Comparison of ENCODE assay signal across 23 mouse cellular contexts in the genomic region with DNA sequence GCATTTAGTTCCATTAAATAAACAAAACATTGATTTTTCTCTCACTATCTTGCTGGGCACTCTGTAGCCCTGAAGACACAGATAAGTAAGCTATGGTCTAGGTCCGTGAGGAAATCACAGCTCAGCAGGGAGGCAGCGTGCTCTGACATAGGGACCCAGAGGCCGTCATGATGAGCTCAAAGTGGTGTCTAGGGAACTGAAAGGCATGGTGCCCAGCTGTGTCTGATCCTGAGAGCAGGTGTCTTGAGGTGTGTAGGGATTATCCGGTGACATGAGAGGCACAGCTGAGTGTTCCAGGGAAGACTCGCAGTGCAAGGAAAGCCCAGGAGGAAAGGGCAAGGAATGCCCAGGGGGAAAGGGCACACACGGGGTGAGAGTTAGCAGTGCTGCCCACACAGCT.
"Had no signal": no experiment of that assay in that cellular context is flagged by ENCODE, and none has a peak within 500 bp of the region (broad histone marks: within the 10 kb centered on the region; RNA-seq: fewer than 3 reads in every experiment).

No protein-coding gene starts in this region.

- H3K9ac ChIP-seq: liver, embryonic 13.5 days; liver, embryonic 15.5 days; liver, postnatal 0 days; lung, embryonic 15.5 days; midbrain, embryonic 12.5 days; midbrain, embryonic 15.5 days; neural tube, embryonic 13.5 days; neural tube, embryonic 15.5 days; stomach, embryonic 15.5 days had no signal

- H3K27ac ChIP-seq: liver, embryonic 13.5 days; liver, embryonic 15.5 days; lung, embryonic 15.5 days; macrophage; midbrain, embryonic 12.5 days; midbrain, embryonic 15.5 days; neural tube, embryonic 13.5 days; neural tube, embryonic 15.5 days; stomach, embryonic 15.5 days; stomach, postnatal 0 days had no signal

- ATAC-seq: liver, postnatal 0 days; midbrain, embryonic 15.5 days had no signal

- H3K27me3 ChIP-seq: liver, embryonic 13.5 days; liver, embryonic 15.5 days; lung, embryonic 15.5 days; midbrain, embryonic 12.5 days; midbrain, embryonic 15.5 days; neural tube, embryonic 13.5 days; neural tube, embryonic 15.5 days; stomach, embryonic 15.5 days had no signal

- H3K36me3 ChIP-seq: liver, embryonic 13.5 days; liver, embryonic 15.5 days; lung, embryonic 15.5 days; midbrain, embryonic 12.5 days; midbrain, embryonic 15.5 days; neural tube, embryonic 13.5 days; neural tube, embryonic 15.5 days; stomach, embryonic 15.5 days had no signal

- DNase-seq: liver, embryonic 13.5 days; liver, postnatal 0 days; lung, adult 2 months; lung, postnatal 14 days; retina, postnatal 1 day; right cerebral cortex, adult 18-20 months; right cerebral cortex, postnatal 25 days; right cerebral cortex, postnatal 4 days; spleen, adult 18-20 months; thymus, adult 2 months; thymus, postnatal 25 days; thymus, postnatal 4 days had no signal

- H3K4me3 ChIP-seq: liver, embryonic 13.5 days; liver, embryonic 15.5 days; lung, embryonic 15.5 days; megakaryocyte, embryonic 14.5 days; midbrain, embryonic 12.5 days; midbrain, embryonic 15.5 days; myocyte; neural tube, embryonic 13.5 days; neural tube, embryonic 15.5 days; stomach, embryonic 15.5 days had no signal

- H3K4me2 ChIP-seq: liver, embryonic 13.5 days; liver, embryonic 15.5 days; midbrain, embryonic 12.5 days; midbrain, embryonic 15.5 days; neural tube, embryonic 13.5 days; neural tube, embryonic 15.5 days; stomach, embryonic 15.5 days had no signal

- H3K9me3 ChIP-seq: liver, embryonic 13.5 days; liver, embryonic 15.5 days; lung, embryonic 15.5 days; megakaryocyte, embryonic 14.5 days; midbrain, embryonic 12.5 days; midbrain, embryonic 15.5 days; neural tube, embryonic 13.5 days; neural tube, embryonic 15.5 days; stomach, embryonic 15.5 days had no signal
